Mouse (Mus musculus) embryonic fibroblast, embryonic 13.5 days (primary cell): ENCODE data around the gene Chrna10.

Source experiments
- CTCF ChIP-seq: IDR thresholded peaks from 2 replicates; pipeline ENCODE4 v1.5.1; 2011; ENCODE audit warnings: mild to moderate bottlenecking, control low read depth, low read length, moderate library complexity, borderline replicate concordance; ENCODE audit not compliant: insufficient read depth
- POLR2A ChIP-seq: IDR thresholded peaks from 2 replicates; pipeline ENCODE4 v1.6.1; 2011; ENCODE audit warnings: low read depth, mild to moderate bottlenecking, control low read depth, low read length, moderate library complexity

DNA sequence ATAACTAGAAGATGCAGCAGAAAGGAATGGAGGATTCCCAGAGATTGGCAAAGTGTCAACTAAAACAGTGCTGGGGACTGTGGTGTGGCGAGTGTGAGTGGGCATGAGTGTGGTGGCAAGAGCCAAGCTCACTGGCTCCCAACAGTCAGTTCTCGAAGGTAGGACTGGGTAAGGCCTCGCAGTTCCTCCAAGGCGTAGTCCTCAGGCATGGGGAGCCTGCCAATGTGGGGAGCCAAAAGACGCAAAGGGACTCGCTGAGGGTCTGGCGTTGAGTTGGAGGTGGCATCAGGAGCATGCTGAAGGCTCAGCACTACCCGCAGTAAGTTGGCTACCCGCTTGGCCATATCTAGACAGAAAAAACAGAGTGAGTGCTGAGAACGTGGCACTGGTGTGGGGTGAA, 3.7 kb upstream of the Chrna10 start:
- TF ChIP-seq CTCF (no peak), POLR2A (no peak)
